Mouse (Mus musculus) hindbrain, embryonic 14.5 days (tissue): ENCODE results near the gene Gm42688. TPM values are rescaled to one million over a fixed set of nuclear protein-coding genes. Genes with fewer than 3 reads are reported as not detected.

Experiments used
- ATAC-seq: fragments of 200-750 bp; cut with Nextera tagmentation; 2 replicates; pipeline ENCODE4 v1.8.0; 2017; ENCODE audit warnings: moderate number of reproducible peaks, mild to moderate bottlenecking, moderate TSS enrichment, moderate library complexity; ENCODE audit not compliant: low FRiP score
- DNase-seq: peaks from one replicate; pipeline ENCODE4 v3.0.0-alpha.2; 2015; ENCODE audit warnings: low spot score
- H3K27ac ChIP-seq: fragments of 300-500 bp; sonication (generic); 2 replicates; pipeline ENCODE4 v1.5.1; 2014; ENCODE audit warnings: mild to moderate bottlenecking, moderate library complexity
- H3K27me3 ChIP-seq: fragments of 300-500 bp; sonication (generic); 2 replicates; pipeline ENCODE4 v1.6.1; 2014; ENCODE audit warnings: mild to moderate bottlenecking, low read length, mixed read lengths; ENCODE audit not compliant: control insufficient read depth, insufficient read depth
- H3K36me3 ChIP-seq: fragments of 300-500 bp; sonication (generic); replicated peaks from 2 replicates; pipeline ENCODE4 v1.6.1; 2014; ENCODE audit not compliant: control insufficient read depth, insufficient read depth
- H3K4me1 ChIP-seq: fragments of 300-500 bp; sonication (generic); replicated peaks from 2 replicates; pipeline ENCODE4 v1.6.1; 2014; ENCODE audit warnings: antibody characterized with exemption, low read length, mixed read lengths; ENCODE audit not compliant: control insufficient read depth, insufficient read depth
- H3K4me2 ChIP-seq: fragments of 300-500 bp; sonication (generic); replicated peaks from 2 replicates; pipeline ENCODE4 v1.6.1; 2014; ENCODE audit warnings: mild to moderate bottlenecking, moderate library complexity
- H3K4me3 ChIP-seq: fragments of 300-500 bp; sonication (generic); replicated peaks from 2 replicates; pipeline ENCODE4 v1.5.1; 2014; ENCODE audit warnings: mild to moderate bottlenecking, low read length
- H3K9ac ChIP-seq: fragments of 300-500 bp; sonication (generic); 2 replicates; pipeline ENCODE4 v1.6.1; 2014
- H3K9me3 ChIP-seq: fragments of 300-500 bp; sonication (generic); 2 replicates; pipeline ENCODE4 v1.6.1; 2016; ENCODE audit warnings: low read length; ENCODE audit not compliant: control insufficient read depth
- WGBS: fragments of 180-500 bp; shearing (Covaris S2); extraction: QIAGEN DNeasy Blood & Tissue Kit; methylation state at CpG from one replicate; pipeline ENCODE4 v1.1.7; 2014; 5-methylcytosine and 5-hydroxymethylcytosine counted together
- polyA plus RNA-seq: library from polyadenylated mRNA; unstranded; fragments of >200 nt; fragmentation: Nextera tagmentation; extraction: Ambion mirVana; gene quantifications from 2 replicates; pipeline ENCODE4 v1.2.1, GENCODE M21; 2014

Gene Gm42688
- polyA plus RNA-seq, 1 experiment from 2014 or later, result 4.9 TPM

DNA sequence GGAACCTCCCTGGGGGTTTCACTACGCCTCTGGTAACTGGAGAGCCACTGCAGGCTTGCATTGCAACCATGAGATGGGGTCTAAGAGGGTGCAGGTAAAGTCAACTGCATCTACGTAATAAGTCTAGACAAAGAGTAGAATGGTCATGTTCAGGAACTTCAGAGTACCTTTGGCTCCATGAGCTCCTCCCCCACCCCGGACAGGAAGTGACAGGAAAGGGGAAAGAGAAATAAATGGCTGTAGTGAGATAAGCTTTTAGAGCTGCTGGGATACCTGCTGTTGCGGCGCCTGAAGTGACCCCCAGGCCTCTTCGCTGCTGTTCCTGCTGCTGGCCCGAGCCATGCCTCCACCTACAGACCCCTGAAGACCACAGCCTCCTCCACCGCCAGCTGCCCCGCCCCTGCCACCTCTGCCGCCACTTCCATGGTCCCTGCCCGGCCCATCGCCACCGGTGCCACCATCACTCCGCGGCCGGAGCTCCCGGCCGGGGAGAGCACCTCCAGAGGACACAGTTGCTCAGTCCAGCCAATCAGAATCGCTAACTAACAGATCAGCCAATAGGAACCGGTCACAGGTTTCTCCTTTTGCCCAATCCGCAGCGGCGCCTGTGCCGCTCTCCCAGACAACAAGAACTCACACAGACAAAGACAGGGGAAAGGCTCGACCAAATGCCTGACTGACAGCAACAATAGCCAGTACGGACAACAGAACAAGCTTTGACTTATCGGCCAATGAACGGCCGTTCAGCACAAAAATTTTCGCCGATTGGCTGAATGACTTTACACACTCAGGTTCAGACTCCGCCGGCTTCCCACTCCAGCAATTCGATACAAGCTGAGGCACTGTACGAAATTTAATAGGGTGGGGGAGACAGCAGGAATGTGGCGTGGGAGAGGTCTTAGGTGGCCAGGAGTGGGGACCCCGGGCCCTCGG, 19.8 kb downstream of the Gm42688 start, which contains the start of gene Wbp1:
Wbp1 (minus strand) TSS at position 630 of the 933 bp plus-strand sequence.
- DNase-seq, result peak; percentile 95
- Histone ChIP-seq H3K9me3 (no peaks in the 10 kb centered on the region), H3K27ac (peak within 1 kb of the TSS; percentile 98), H3K4me2 (peak within 1 kb of the TSS; percentile 99), H3K4me3 (peak within 1 kb of the TSS; percentile 63), H3K9ac (peak within 1 kb of the TSS; percentile 92), H3K36me3 (peaks cover 32% of the 10 kb centered on the region), H3K4me1 (peaks cover 48% of the 10 kb centered on the region), H3K27me3 (no peaks in the 10 kb centered on the region)
- WGBS, result under 1% methylated on average over 36 of the region's 38 CpGs
- peak; percentile 96 for ATAC-seq

GRCm38 (mm10) chr6:83121863-83122710, 20.7 kb downstream of the Gm42688 start:
- H3K4me1 ChIP-seq, result peaks cover 39% of the 10 kb centered on the region
- H3K9ac ChIP-seq, result peak overlapping the region; percentile 92
- ATAC-seq, result no peak; the same call in 1 of the 2 replicates
- H3K27ac ChIP-seq, result peak overlapping the region; percentile 98
- DNase-seq, result no peak
- H3K4me2 ChIP-seq, result peak overlapping the region; percentile 99
- 2% methylated on average over 47 of the region's 52 CpGs for WGBS
- H3K4me3 ChIP-seq, result peak overlapping the region; percentile 63
- no peaks in the 10 kb centered on the region for H3K9me3 ChIP-seq
- peaks cover 29% of the 10 kb centered on the region for H3K36me3 ChIP-seq
- H3K27me3 ChIP-seq, result no peaks in the 10 kb centered on the region

DNA sequence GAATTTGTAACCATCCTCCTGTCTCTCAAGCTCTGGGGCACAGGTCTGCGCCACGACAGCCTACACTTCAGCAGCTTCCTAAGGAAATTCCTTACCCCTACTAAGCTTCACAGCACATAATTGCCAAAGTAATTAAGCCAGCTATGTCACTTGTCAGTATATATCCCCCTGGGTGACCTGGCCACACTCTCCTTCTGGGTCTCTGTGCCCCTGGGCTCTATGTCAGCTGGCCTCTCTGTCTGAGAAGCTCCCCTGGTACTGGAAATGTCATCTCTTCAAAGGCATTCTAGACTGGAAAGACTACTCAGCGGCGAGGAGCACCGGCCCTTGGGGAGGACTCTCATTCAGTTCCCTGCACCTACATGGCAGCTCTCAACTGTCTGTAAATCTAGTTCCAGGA, 21.5 kb downstream of the Gm42688 start:
- H3K9ac ChIP-seq, result 0 out of 2 replicates have a peak overlapping the region, but pooled peaks have one; percentile 92
- peaks cover 20% of the 10 kb centered on the region for H3K36me3 ChIP-seq
- DNase-seq (no peak), ATAC-seq (no peak)
- 0 out of 2 replicates have a peak overlapping the region, but pooled peaks have one; percentile 63 for H3K4me3 ChIP-seq
- 54% methylated on average over 5 of the region's 5 CpGs for WGBS
- peaks cover 38% of the 10 kb centered on the region for H3K4me1 ChIP-seq
- H3K27ac ChIP-seq, result 0 out of 2 replicates have a peak overlapping the region, but pooled peaks have one; percentile 98
- peak overlapping the region; percentile 99 for H3K4me2 ChIP-seq
- H3K9me3 ChIP-seq, result no peaks in the 10 kb centered on the region
- H3K27me3 ChIP-seq, result no peaks in the 10 kb centered on the region

DNA sequence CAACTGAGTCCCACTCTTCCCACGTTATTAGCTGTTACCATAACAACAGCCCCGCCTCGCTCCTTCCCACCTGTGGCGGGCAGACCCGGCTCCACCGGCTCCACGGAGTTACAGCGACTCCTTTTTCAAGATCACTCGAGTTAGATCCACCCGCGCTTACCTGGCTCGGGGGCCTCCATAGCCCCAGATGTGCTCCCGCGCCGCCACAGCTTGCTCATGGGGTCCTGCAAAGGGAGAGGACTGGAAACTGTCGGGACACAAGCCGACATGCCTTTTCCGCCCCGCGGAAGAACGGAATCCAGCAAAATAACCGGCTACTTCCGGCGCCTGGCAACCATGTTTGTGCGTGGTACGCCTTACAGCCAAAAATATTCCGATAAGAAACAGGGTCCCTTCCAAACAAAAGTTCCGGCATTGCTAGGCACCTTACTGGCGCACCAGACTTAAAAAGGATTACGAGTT, 23.5 kb downstream of the Gm42688 start:
- H3K4me1 ChIP-seq, result peaks cover 32% of the 10 kb centered on the region
- DNase-seq (peak; percentile 97), ATAC-seq (peak; percentile 15; the same call in 1 of the 2 replicates)
- 0 out of 2 replicates have a peak overlapping the region, but pooled peaks have one; percentile 38 for H3K27ac ChIP-seq
- under 1% methylated on average over 30 of the region's 30 CpGs for WGBS
- no peaks in the 10 kb centered on the region for H3K27me3 ChIP-seq
- H3K9me3 ChIP-seq, result no peaks in the 10 kb centered on the region
- H3K9ac ChIP-seq, result peak overlapping the region; percentile 55
- peaks cover under 1% of the 10 kb centered on the region; the same call in 1 of the 2 replicates for H3K36me3 ChIP-seq
- peak overlapping the region; percentile 88 for H3K4me2 ChIP-seq
- H3K4me3 ChIP-seq, result peak overlapping the region; percentile 53

DNA sequence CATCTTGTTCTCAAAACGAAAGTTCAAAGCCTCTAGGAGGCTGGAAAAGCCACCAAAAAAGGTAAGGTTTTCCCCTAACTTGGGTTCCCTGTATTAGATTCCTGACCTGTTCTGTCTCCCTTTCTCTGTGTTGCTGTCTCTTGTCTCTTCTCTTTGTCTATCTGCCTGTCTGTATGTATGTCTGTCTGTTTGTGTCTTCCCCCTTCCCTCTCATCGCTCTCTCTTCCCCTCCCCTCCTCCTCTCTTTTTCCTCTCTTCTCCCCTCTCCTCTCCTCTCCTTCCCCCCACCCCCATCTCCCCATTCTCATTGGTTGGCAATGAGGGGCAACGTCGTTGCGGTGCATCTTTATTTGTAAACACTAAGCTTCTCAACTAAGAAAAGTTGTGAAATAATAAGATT, 23.9 kb downstream of the Gm42688 start, which contains the start of gene Ino80b:
Ino80b (minus strand) TSS at position 101 of the 400 bp plus-strand sequence.
- H3K4me1 ChIP-seq, result peaks cover 28% of the 10 kb centered on the region
- 28% methylated on average over 5 of the region's 5 CpGs for WGBS
- peak within 1 kb of the TSS; percentile 88 for H3K4me2 ChIP-seq
- no peaks in the 10 kb centered on the region for H3K36me3 ChIP-seq
- no peak for DNase-seq
- no peak for ATAC-seq
- H3K9ac ChIP-seq, result peak within 1 kb of the TSS; percentile 55
- H3K27ac ChIP-seq, result 0 out of 2 replicates have a peak within 1 kb of the TSS, but pooled peaks have one; percentile 38
- H3K27me3 ChIP-seq, result no peaks in the 10 kb centered on the region
- peak within 1 kb of the TSS; percentile 53 for H3K4me3 ChIP-seq
- no peaks in the 10 kb centered on the region for H3K9me3 ChIP-seq

GRCm38 (mm10) chr6:83127419-83127818, 26.0 kb downstream of the Gm42688 start:
- Histone ChIP-seq H3K9me3 (no peaks in the 10 kb centered on the region), H3K4me1 (peaks cover 21% of the 10 kb centered on the region), H3K9ac (no peak overlapping the region), H3K4me2 (no peak overlapping the region), H3K36me3 (no peaks in the 10 kb centered on the region), H3K27ac (no peak overlapping the region), H3K27me3 (no peaks in the 10 kb centered on the region), H3K4me3 (no peak overlapping the region)
- 98% methylated on average over 5 of the region's 5 CpGs for WGBS
- ATAC-seq (no peak), DNase-seq (no peak)

GRCm38 (mm10) chr6:83131469-83132034, 30.1 kb downstream of the Gm42688 start:
- Histone ChIP-seq H3K9me3 (no peaks in the 10 kb centered on the region), H3K36me3 (no peaks in the 10 kb centered on the region), H3K4me2 (no peak overlapping the region), H3K4me1 (no peaks in the 10 kb centered on the region), H3K27me3 (peaks cover 6% of the 10 kb centered on the region; the same call in 1 of the 2 replicates), H3K4me3 (no peak overlapping the region), H3K9ac (no peak overlapping the region), H3K27ac (no peak overlapping the region)
- 81% methylated on average over 6 of the region's 6 CpGs for WGBS
- ATAC-seq, result no peak
- DNase-seq, result no peak

DNA sequence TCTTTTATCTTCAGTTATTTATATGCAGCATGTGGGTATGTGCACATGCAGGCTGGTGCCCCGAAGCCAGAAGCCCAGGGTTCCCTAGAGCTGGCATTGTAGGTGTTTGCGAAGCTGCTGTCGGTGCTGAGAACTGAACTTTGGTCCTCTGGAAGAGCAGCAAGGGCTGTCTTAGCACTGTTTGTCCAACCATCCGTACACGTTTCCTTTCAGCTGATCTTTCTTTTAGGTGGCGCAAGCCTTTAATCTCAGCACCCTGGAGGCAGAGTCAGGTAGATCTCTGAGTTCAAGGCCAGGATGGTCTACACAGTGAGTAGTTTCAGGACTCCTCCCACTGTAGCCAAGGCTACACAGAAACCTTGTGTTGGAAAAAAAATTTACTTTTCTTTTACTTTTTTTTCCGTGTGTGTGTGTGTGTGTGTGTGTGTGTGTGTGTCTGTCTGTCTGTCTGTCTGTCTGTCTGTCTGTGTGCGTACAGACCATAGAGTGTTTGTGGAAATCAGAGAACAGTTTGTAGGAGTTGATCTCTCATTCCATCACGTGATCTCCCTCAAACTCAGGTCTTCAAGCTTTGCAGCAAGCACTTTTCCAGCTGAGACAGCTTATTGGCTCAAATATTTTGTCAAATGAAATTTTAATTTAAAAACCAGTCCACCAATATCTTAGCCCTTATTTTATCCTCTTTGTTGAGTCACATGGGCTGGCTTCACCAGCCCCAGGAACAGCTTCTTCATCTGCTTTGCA, 30.9 kb downstream of the Gm42688 start:
- H3K9me3 ChIP-seq, result no peaks in the 10 kb centered on the region
- H3K4me2 ChIP-seq, result no peak overlapping the region
- peaks cover 5% of the 10 kb centered on the region; the same call in 1 of the 2 replicates for H3K4me1 ChIP-seq
- 90% methylated on average over 9 of the region's 9 CpGs for WGBS
- H3K36me3 ChIP-seq, result no peaks in the 10 kb centered on the region
- H3K4me3 ChIP-seq, result no peak overlapping the region
- peaks cover 6% of the 10 kb centered on the region; the same call in 1 of the 2 replicates for H3K27me3 ChIP-seq
- ATAC-seq (no peak), DNase-seq (no peak)
- H3K27ac ChIP-seq, result no peak overlapping the region
- no peak overlapping the region for H3K9ac ChIP-seq
